Mouse (Mus musculus): ENCODE data around the gene Chaf1b.
A peak's percentile ranks its signal among the peaks of the same experiment; 100 is the strongest.

Gene Chaf1b

GRCm38 (mm10) chr16:93913881-93914576 lies 30.3 kb downstream of the Chaf1b start:
- no peak for DNase-seq

- DNase-seq, result peak in 1 of 2 experiments; percentile 72
Observed at GRCm38 (mm10) chr16:93915338-93915849, 31.7 kb downstream of the Chaf1b start.

- peak; percentile 72 to 87 for DNase-seq
Observed at GRCm38 (mm10) chr16:93917712-93918678, 34.3 kb downstream of the Chaf1b start.

GRCm38 (mm10) chr16:93918679-93919060 lies 35.0 kb downstream of the Chaf1b start:
- no peak for DNase-seq

GRCm38 (mm10) chr16:93919189-93919588 lies 35.5 kb downstream of the Chaf1b start:
- no peak for DNase-seq

- no peak for DNase-seq
Observed at GRCm38 (mm10) chr16:93920673-93921072, 37.0 kb downstream of the Chaf1b start.

- DNase-seq, result no peak
Observed at GRCm38 (mm10) chr16:93922835-93923389, 39.2 kb downstream of the Chaf1b start.

GRCm38 (mm10) chr16:93923788-93924187 lies 40.1 kb downstream of the Chaf1b start:
- DNase-seq, result no peak

GRCm38 (mm10) chr16:93925684-93926247 lies 42.1 kb downstream of the Chaf1b start:
- DNase-seq, result no peak

GRCm38 (mm10) chr16:93929370-93930032 lies 45.8 kb downstream of the Chaf1b start:
- no peak for DNase-seq

- DNase-seq, result no peak
Observed at GRCm38 (mm10) chr16:93932185-93933168, 48.8 kb downstream of the Chaf1b start.

GRCm38 (mm10) chr16:93934588-93934987 lies 50.9 kb downstream of the Chaf1b start:
- no peak for DNase-seq

GRCm38 (mm10) chr16:93935009-93935408 lies 51.3 kb downstream of the Chaf1b start:
- no peak for DNase-seq

GRCm38 (mm10) chr16:93938400-93938846 lies 54.7 kb downstream of the Chaf1b start:
- DNase-seq, result peak in 1 of 2 experiments; percentile 74

GRCm38 (mm10) chr16:93939961-93940360 lies 56.3 kb downstream of the Chaf1b start:
- no peak for DNase-seq

- no peak for DNase-seq
Observed at GRCm38 (mm10) chr16:93941781-93942567, 58.3 kb downstream of the Chaf1b start.

GRCm38 (mm10) chr16:93942796-93943502 lies 59.2 kb downstream of the Chaf1b start:
- no peak for DNase-seq

- no peak for DNase-seq
Observed at GRCm38 (mm10) chr16:93944301-93944700, 60.6 kb downstream of the Chaf1b start.

GRCm38 (mm10) chr16:93947396-93947795 lies 63.7 kb downstream of the Chaf1b start:
- no peak for DNase-seq
